Comparison of ENCODE assay signal across 8 mouse cellular contexts in genomic region chr7:141413331-141413730, GRCm38 (mm10). TPM values are rescaled to one million over a fixed set of nuclear protein-coding genes. Genes with fewer than 3 reads are reported as not detected.
DNase-seq lines count a peak whose midpoint lies in the region; ATAC-seq and TF ChIP-seq lines count a peak whose summit lies in the region.

No protein-coding gene starts in this region.

- peak overlapping the region; percentile 89 for H3K4me3 ChIP-seq in left cerebral cortex, adult 2 months
- peak overlapping the region; percentile 98 for H3K4me3 ChIP-seq in bone marrow macrophage, adult 2 months (ENCODE audit: insufficient read depth, low read length)
- H3K4me3 ChIP-seq in forebrain, embryonic 14.5 days (ENCODE audit: low read depth, low read length) = peak overlapping the region; percentile 72
- H3K4me3 ChIP-seq in liver, embryonic 12.5 days = peak overlapping the region; percentile 71

- 3% methylated on average over 16 of the region's 16 CpGs for WGBS in forebrain, embryonic 14.5 days
- 4% methylated on average over 16 of the region's 16 CpGs for WGBS in liver, embryonic 12.5 days (ENCODE audit: insufficient replicate concordance)

- peak overlapping the region; percentile 72 for H3K4me2 ChIP-seq in forebrain, embryonic 14.5 days (ENCODE audit: low read length)
- H3K4me2 ChIP-seq in liver, embryonic 12.5 days = peak overlapping the region; percentile 91

- H3K4me1 ChIP-seq in bone marrow macrophage, adult 2 months (ENCODE audit: control insufficient read depth, insufficient read depth, low read length) = peaks cover 9% of the 10 kb centered on the region
- peaks cover 7% of the 10 kb centered on the region; the same call in 1 of the 2 replicates for H3K4me1 ChIP-seq in forebrain, embryonic 14.5 days (ENCODE audit: control insufficient read depth, insufficient read depth, low read length)
- H3K4me1 ChIP-seq in liver, embryonic 12.5 days = peaks cover 24% of the 10 kb centered on the region

- intact Hi-C loops in left cerebral cortex, adult 2 months (cut with DNase I) = no loop called here

- H3K36me3 ChIP-seq in forebrain, embryonic 14.5 days (ENCODE audit: control insufficient read depth, insufficient read depth, low read length) = peaks cover 15% of the 10 kb centered on the region
- H3K36me3 ChIP-seq in liver, embryonic 12.5 days = peaks cover 31% of the 10 kb centered on the region

- no peak for TF ChIP-seq POLR2A in bone marrow macrophage, adult 2 months (IDR thresholded peaks at IDR 0.05; ENCODE audit: borderline replicate concordance, low read depth, low read length)

- TF ChIP-seq CTCF in left cerebral cortex, adult 2 months (IDR thresholded peaks at IDR 0.05) = no peak
- TF ChIP-seq CTCF in bone marrow macrophage, adult 2 months (IDR thresholded peaks at IDR 0.05; ENCODE audit: low read depth, low read length) = no peak

- no peaks in the 10 kb centered on the region for H3K9me3 ChIP-seq in forebrain, embryonic 14.5 days (replicated peaks; ENCODE audit: control insufficient read depth, low read length)
- H3K9me3 ChIP-seq in liver, embryonic 12.5 days (replicated peaks) = no peaks in the 10 kb centered on the region

- H3K9ac ChIP-seq in forebrain, embryonic 14.5 days (ENCODE audit: low read length) = peak overlapping the region; percentile 87
- H3K9ac ChIP-seq in liver, embryonic 12.5 days = peak overlapping the region; percentile 87

- no peaks in the 10 kb centered on the region for H3K27me3 ChIP-seq in forebrain, embryonic 14.5 days (replicated peaks; ENCODE audit: control insufficient read depth, insufficient read depth, low read length)
- no peaks in the 10 kb centered on the region for H3K27me3 ChIP-seq in liver, embryonic 12.5 days (replicated peaks)

- H3K27ac ChIP-seq in left cerebral cortex, adult 2 months = peak overlapping the region; percentile 98
- H3K27ac ChIP-seq in bone marrow macrophage, adult 2 months (ENCODE audit: insufficient read depth, low read depth, low read length) = peak overlapping the region; percentile 52
- peak overlapping the region; percentile 49; the same call in 1 of the 2 replicates for H3K27ac ChIP-seq in forebrain, embryonic 14.5 days (ENCODE audit: low read depth, low read length)
- peak overlapping the region; percentile 85 for H3K27ac ChIP-seq in liver, embryonic 12.5 days

- no peak for DNase-seq in left cerebral cortex, adult 2 months (ENCODE audit: extremely low spot score in 1 of 2, low spot score in 2 of 2)
- no peak for DNase-seq in left cerebral cortex, adult 18-20 months (ENCODE audit: low spot score in 2 of 2)
- DNase-seq in forebrain, embryonic 14.5 days (ENCODE audit: low spot score) = no peak
- DNase-seq in ovary, postnatal 36 days (ENCODE audit: low spot score) = no peak
- no peak for DNase-seq in c-Kit-positive CD71-positive TER-119-positive erythroid progenitor cells, embryonic 14.5 days (ENCODE audit: low spot score)
- no peak for DNase-seq in left cerebral cortex, adult 11 months (ENCODE audit: low spot score)

- ATAC-seq in forebrain, embryonic 14.5 days = peak; percentile 11
- peak; percentile 4; the same call in 1 of the 2 replicates for ATAC-seq in liver, embryonic 12.5 days

RNA-seq across cellular contexts. Expression of gene Gatd1, which starts 0.6 kb away (rescaled TPM):
- 10 to 100 TPM; 38.9 to 46.5 TPM for total RNA-seq in left cerebral cortex, adult 2 months (2021)
- 10 to 100 TPM; 40.4 to 45.1 TPM for total RNA-seq in left cerebral cortex, adult 18-20 months (2021)
- 45.8 and 50.5 TPM in 2 replicates for polyA plus RNA-seq in bone marrow macrophage, adult 2 months (2012; ENCODE audit: insufficient read depth, insufficient read length, missing spikeins)
- polyA plus RNA-seq in forebrain, embryonic 14.5 days (2014; fragmentation: Nextera tagmentation; extraction: Ambion mirVana) = 41.7 and 43.4 TPM in 2 replicates
- polyA plus RNA-seq in liver, embryonic 12.5 days (2016; fragmentation: Nextera tagmentation; extraction: Ambion mirVana) = 21.1 and 22.8 TPM in 2 replicates

RNA-seq across cellular contexts. Expression of gene Cend1, which starts 16.0 kb away (rescaled TPM):
- 100 to 1,000 TPM; 279 to 288 TPM for total RNA-seq in left cerebral cortex, adult 2 months (2021)
- total RNA-seq in left cerebral cortex, adult 18-20 months (2021) = 100 to 1,000 TPM; 274 to 309 TPM
- polyA plus RNA-seq in bone marrow macrophage, adult 2 months (2012; ENCODE audit: insufficient read depth, insufficient read length, missing spikeins) = not detected in 2 replicates
- polyA plus RNA-seq in forebrain, embryonic 14.5 days (2014; fragmentation: Nextera tagmentation; extraction: Ambion mirVana) = 21.3 and 25.1 TPM in 2 replicates
- 0.10 and 0.16 TPM in 2 replicates for polyA plus RNA-seq in liver, embryonic 12.5 days (2016; fragmentation: Nextera tagmentation; extraction: Ambion mirVana)

RNA-seq across cellular contexts. Expression of gene Taldo1, which starts 21.3 kb away (rescaled TPM):
- total RNA-seq in left cerebral cortex, adult 2 months (2021) = 10 to 100 TPM; 87.5 to 90.9 TPM
- 100 to 1,000 TPM in 1 of 2 experiments, 10 to 100 TPM in 1; 96.6 to 104 TPM for total RNA-seq in left cerebral cortex, adult 18-20 months (2021)
- polyA plus RNA-seq in bone marrow macrophage, adult 2 months (2012; ENCODE audit: insufficient read depth, insufficient read length, missing spikeins) = 422 and 438 TPM in 2 replicates
- 418 and 419 TPM in 2 replicates for polyA plus RNA-seq in forebrain, embryonic 14.5 days (2014; fragmentation: Nextera tagmentation; extraction: Ambion mirVana)
- 516 and 525 TPM in 2 replicates for polyA plus RNA-seq in liver, embryonic 12.5 days (2016; fragmentation: Nextera tagmentation; extraction: Ambion mirVana)

RNA-seq across cellular contexts. Expression of gene Slc25a22, which starts 24.4 kb away (rescaled TPM):
- total RNA-seq in left cerebral cortex, adult 2 months (2021) = 100 to 1,000 TPM; 253 to 262 TPM
- 100 to 1,000 TPM; 251 to 254 TPM for total RNA-seq in left cerebral cortex, adult 18-20 months (2021)
- polyA plus RNA-seq in bone marrow macrophage, adult 2 months (2012; ENCODE audit: insufficient read depth, insufficient read length, missing spikeins) = 21.4 and 24.8 TPM in 2 replicates
- polyA plus RNA-seq in forebrain, embryonic 14.5 days (2014; fragmentation: Nextera tagmentation; extraction: Ambion mirVana) = 56.0 and 81.6 TPM in 2 replicates
- polyA plus RNA-seq in liver, embryonic 12.5 days (2016; fragmentation: Nextera tagmentation; extraction: Ambion mirVana) = 26.0 and 27.1 TPM in 2 replicates

RNA-seq across cellular contexts. Expression of gene Pidd1, which starts 30.5 kb away (rescaled TPM):
- 1 to 10 TPM in 1 of 2 experiments, under 1 TPM in 1; 0.93 to 1.2 TPM for total RNA-seq in left cerebral cortex, adult 2 months (2021)
- total RNA-seq in left cerebral cortex, adult 18-20 months (2021) = 1 to 10 TPM; 1.1 to 1.4 TPM
- polyA plus RNA-seq in bone marrow macrophage, adult 2 months (2012; ENCODE audit: insufficient read depth, insufficient read length, missing spikeins) = 4.0 and 5.6 TPM in 2 replicates
- polyA plus RNA-seq in forebrain, embryonic 14.5 days (2014; fragmentation: Nextera tagmentation; extraction: Ambion mirVana) = 5.4 and 5.6 TPM in 2 replicates
- polyA plus RNA-seq in liver, embryonic 12.5 days (2016; fragmentation: Nextera tagmentation; extraction: Ambion mirVana) = 17.3 and 17.7 TPM in 2 replicates

Comparison
In these comparisons a context has a peak if more than half of its experiments do, and no peak if none do; other contexts are left out.
1. RNA of gene Cend1, which starts 16.0 kb away (polyA plus RNA-seq): 21.3 to 25.1 TPM in forebrain, embryonic 14.5 days; 0.10 to 0.16 TPM in liver, embryonic 12.5 days and not detected in bone marrow macrophage, adult 2 months; every median in the first group is over 10 times any median in the second.
2. Peak in every context shown above with its lines, with median percentiles within 50 percentile points of each other: H3K27ac ChIP-seq and H3K4me3 ChIP-seq.